Mouse (Mus musculus) adrenal gland, adult 2 months (tissue): Measurements from ENCODE around the gene Mllt6. TPM values are rescaled to one million over a fixed set of nuclear protein-coding genes. Genes with fewer than 3 reads are reported as not detected.
"Not testable (repeated sequence)": the region's sequence is repeated elsewhere in the genome, so short reads cannot be mapped to it uniquely, and the experiment has no call there.

Experiments used
- DNase-seq: peaks from one replicate; pipeline ENCODE4 v3.0.0; 2021
- long read RNA-seq: library from polyadenylated mRNA; stranded (forward); transcript quantifications from one replicate; pipeline ENCODE4 v2.0.0, GENCODE M21; 2021
- polyA plus RNA-seq: library from polyadenylated mRNA; depleted of rRNA; stranded (reverse); fragments of >200 nt; gene quantifications from 2 replicates; pipeline ENCODE4 v1.2.3, GENCODE M21; 2012; rRNA removed
- total RNA-seq, 2 experiments: library from RNA; stranded (reverse); gene quantifications; 2 replicates each; pipeline ENCODE4 v1.2.3; 2021

The Mllt6 gene
- total RNA-seq, result 10 to 100 TPM; 30.6 to 51.2 TPM
- 73.0 and 85.8 TPM in 2 replicates for polyA plus RNA-seq
- long read RNA-seq, partial matches to known transcripts, result 0 of 7 reads
- long read RNA-seq, other reads (novel, unspliced or antisense), result 7 of 7 reads

DNA sequence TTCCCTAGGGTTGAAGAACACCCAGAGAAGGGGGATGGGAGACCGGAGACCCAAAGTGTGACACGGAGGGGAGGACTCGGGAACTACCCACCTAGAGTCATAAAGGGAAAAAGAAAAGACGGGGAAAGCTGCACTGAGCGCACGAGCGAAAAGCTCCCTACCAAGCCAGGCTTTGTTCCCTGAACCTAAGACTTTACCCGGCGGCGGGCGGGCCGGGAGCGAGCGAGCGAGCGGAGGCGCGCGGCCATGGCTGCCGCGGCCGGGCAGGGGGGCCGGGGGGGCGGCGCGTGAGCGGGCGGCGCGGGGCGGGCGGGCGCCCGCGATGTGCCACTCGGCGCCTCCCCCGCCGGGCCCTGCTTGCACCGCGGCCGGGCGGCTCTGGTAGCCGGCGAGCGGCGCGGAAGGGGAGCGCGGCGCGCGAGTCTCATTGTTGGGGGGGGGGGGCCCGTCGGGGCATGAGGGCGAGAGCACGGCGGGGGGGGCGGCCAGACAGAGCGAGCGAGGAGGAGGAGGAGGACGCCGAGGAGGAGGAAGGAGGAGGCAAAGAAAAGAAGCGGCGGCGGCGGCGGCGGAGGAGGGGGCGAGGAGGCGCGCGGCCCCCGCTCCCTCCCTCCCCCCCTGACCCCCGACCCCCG lies at the start of gene Mllt6:
Gene Mllt6 (plus strand): TSS at position 522 of the 635 bp plus-strand sequence.
- DNase-seq, result peak; percentile 86

DNA sequence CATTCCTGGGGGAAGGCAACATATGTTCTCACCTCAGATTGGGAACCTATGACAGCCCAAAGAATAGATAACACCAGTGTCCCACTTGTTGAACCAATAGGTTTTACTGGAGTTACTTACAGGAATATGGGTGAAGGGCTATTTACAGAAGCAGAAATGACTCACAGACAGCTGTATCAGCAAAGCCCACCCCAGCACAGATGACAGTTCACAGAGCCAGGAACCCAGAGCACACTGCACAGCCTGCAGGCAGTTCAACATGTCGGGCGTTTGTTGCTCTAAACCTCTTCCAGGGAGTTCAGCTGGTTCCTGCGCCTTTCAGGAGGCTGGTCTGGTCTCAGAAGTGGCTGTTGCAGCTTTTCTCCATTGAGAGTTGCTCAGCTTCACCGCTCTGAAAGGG lies 47.9 kb upstream of the Mllt6 start:
- no peak for DNase-seq

DNA sequence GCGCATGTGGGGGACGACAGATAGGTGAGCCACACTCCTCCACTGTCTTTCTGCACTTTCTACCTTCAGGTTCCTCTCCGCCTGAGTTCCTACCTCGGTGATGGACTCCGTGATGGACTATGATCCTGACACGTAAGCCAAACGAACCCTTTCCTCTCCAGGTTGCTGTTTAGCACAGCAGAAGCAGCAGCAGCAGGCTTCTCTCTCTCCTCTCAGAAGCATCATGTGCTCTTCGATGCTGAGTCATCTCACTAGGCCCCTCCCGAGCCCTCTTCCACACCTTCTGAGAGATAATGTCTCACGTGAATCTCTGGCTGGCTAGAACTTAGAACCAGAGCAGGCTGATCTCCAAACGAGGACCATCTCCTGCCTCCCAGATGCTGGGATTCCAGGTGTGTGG lies 44.8 kb upstream of the Mllt6 start:
- no peak for DNase-seq

- DNase-seq, result peak; percentile 77
These were observed 43.8 kb upstream of the Mllt6 start for GRCm38 (mm10) chr11:97619391-97619795.

DNA sequence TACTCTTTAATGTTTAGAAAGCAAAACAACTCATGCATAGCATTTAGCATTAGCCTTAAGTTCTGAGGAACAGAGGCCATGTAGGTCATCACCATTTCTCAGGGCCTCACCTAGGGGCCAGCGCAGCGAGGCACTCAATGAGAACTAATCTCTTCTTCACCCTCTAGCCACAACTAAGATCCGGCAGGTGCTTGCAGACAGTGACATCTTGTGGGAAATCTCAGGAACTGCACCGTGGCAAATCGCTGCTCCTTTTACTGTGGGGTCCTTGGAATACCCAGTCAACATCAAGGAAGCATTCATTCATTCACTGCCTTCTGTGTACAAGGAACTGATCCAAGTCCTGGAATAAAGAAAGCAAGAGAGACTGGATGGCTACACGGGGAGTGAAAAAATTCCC lies 40.8 kb upstream of the Mllt6 start:
- peak; percentile 68 for DNase-seq

DNA sequence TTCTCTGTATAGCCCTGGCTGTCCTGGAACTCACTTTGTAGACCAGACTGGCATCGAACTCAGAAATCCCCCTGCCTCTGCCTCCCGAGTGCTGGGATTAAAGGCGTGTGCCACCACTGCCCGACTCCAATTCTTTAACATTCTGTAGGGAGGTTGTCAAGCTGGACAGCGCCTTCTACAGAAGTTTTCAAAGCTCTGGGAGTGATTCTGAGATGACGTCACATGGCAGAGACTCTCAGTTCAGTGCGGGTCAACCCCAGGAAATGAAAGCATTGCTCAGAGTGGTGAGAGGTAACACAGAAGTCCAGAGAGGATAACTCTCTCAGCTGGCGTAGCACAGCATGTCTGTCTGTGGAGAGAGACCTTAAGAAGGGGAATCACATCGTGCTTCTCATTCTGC lies 40.0 kb upstream of the Mllt6 start:
- no peak for DNase-seq

GRCm38 (mm10) chr11:97625551-97625950 lies 37.7 kb upstream of the Mllt6 start:
- no peak for DNase-seq

DNA sequence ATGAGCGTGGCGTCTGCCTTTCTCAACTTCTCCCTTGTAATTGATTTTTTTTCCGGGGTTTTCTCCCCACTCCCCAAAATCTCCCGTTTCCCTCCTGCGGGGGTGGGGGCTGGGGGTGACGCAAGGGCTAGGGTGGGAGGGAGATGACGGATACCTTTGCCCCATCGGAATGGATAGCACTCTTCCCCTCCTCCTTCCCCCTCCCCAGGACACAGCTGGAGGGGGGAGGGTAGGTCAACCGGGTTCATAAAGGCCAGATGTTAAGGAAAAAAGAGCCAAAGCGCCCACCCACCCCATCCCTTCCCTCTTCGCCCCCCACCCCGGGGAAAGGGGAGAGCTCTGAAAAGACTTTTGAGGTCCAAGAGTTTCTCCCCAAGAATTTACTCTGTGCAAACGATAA lies 36.8 kb upstream of the Mllt6 start:
- no peak for DNase-seq

GRCm38 (mm10) chr11:97626850-97627249 lies 36.4 kb upstream of the Mllt6 start:
- DNase-seq, result no peak

- DNase-seq, result no peak
These were observed 35.5 kb upstream of the Mllt6 start for GRCm38 (mm10) chr11:97627556-97628302.

GRCm38 (mm10) chr11:97628303-97628567 lies 35.0 kb upstream of the Mllt6 start:
- peak; percentile 33 for DNase-seq

GRCm38 (mm10) chr11:97628568-97629518 lies 34.4 kb upstream of the Mllt6 start:
- peak; percentile 30 for DNase-seq

DNA sequence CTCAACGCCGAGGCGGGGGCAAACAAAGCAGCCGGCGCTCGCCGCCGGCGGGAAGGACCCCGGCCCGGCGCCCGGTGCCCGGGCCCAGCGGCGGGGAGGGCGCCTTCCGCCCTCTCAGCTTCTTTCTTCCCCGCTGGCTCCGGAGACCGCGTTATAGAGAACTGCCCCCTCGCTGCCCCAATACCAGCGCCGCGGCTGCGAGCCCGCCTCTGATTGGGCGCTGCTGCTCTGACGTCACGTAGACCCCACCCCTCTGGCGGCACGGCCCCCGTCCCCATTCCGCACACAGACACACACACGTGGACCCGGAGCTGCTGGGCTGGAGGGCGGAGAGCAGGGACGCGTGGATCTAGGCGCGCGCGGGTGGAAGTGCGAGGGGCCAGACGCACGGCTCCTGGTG lies 33.6 kb upstream of the Mllt6 start, which contains the start of gene Epop:
Gene Epop (minus strand): TSS at position 127 of the 400 bp plus-strand sequence.
- DNase-seq, result peak; percentile 97

- no peak for DNase-seq
These were observed 32.2 kb upstream of the Mllt6 start for GRCm38 (mm10) chr11:97631046-97631445.

GRCm38 (mm10) chr11:97631500-97631899 lies 31.7 kb upstream of the Mllt6 start:
- no peak for DNase-seq

- peak; percentile 79 for DNase-seq
These were observed 31.3 kb upstream of the Mllt6 start for GRCm38 (mm10) chr11:97631938-97632337.

DNA sequence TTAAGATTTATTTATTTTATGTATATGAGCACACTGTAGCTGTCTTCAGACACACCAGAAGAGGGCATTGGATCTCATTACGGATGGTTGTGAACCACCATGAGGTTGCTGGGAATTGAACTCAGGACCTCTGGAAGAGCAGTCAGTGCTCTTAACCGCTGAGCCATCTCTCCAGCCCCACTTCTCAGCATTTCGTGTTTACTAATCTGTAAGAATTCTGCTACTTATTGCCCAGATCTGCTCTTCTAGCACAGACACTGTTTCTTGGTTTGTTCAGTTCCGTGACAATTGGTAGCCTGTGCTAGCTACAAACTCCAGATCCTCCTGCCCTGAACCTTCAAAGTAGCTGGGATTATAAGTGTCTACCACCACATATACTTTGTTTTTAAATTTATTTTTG lies 30.8 kb upstream of the Mllt6 start:
- DNase-seq, result not testable (repeated sequence)

- no peak for DNase-seq
These were observed 27.7 kb upstream of the Mllt6 start for GRCm38 (mm10) chr11:97635468-97636019.

GRCm38 (mm10) chr11:97641668-97642067 lies 21.5 kb upstream of the Mllt6 start:
- no peak for DNase-seq

GRCm38 (mm10) chr11:97642746-97643145 lies 20.5 kb upstream of the Mllt6 start:
- DNase-seq, result no peak

GRCm38 (mm10) chr11:97643380-97644055 lies 19.7 kb upstream of the Mllt6 start:
- no peak for DNase-seq

DNA sequence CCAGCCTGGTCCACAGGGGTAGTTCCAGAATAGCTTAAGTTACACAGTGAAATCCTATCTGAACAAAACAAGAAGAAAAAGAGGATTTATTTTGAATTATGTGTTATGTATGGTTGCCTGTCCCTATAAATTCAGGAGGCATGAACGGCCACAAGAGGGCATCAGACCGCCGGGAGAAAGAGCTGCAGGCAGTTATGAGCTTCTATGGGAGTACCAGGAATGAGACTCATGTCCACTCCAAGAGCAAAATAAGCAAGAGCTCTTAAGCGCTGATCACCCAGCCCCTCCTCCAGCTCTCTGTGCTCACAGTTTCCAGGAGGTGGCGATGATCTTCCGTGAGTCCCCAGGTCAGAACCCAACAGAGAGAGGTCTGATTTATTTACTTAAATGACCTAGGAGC lies 18.4 kb upstream of the Mllt6 start:
- peak; percentile 80 for DNase-seq
